Mouse (Mus musculus) limb, embryonic 10.5 days (tissue): ENCODE results near the gene Lmod2. TPM values are rescaled to one million over a fixed set of nuclear protein-coding genes. Genes with fewer than 3 reads are reported as not detected.

Experiments
- DNase-seq: peaks from one replicate; pipeline ENCODE4 v3.0.0-alpha.2; 2017; ENCODE audit warnings: low spot score
- H3K27ac ChIP-seq: fragments of 300-500 bp; sonication (generic); 2 replicates; pipeline ENCODE4 v1.5.1; 2016; ENCODE audit warnings: mild to moderate bottlenecking
- H3K27me3 ChIP-seq: fragments of 300-500 bp; sonication (generic); 2 replicates; pipeline ENCODE4 v1.6.1; 2016; ENCODE audit warnings: low read depth, mild to moderate bottlenecking; ENCODE audit not compliant: poor library complexity, severe bottlenecking
- H3K36me3 ChIP-seq: fragments of 300-500 bp; sonication (generic); 2 replicates; pipeline ENCODE4 v1.6.1; 2016; ENCODE audit warnings: mild to moderate bottlenecking, moderate library complexity
- H3K4me1 ChIP-seq: fragments of 300-500 bp; sonication (generic); 2 replicates; pipeline ENCODE4 v1.6.1; 2016
- H3K4me3 ChIP-seq: fragments of 300-500 bp; sonication (generic); 2 replicates; pipeline ENCODE4 v1.5.1; 2016; ENCODE audit warnings: mild to moderate bottlenecking, moderate library complexity
- H3K9me3 ChIP-seq: fragments of 300-500 bp; sonication (generic); replicated peaks from 2 replicates; pipeline ENCODE4 v1.6.1; 2016; ENCODE audit warnings: mild to moderate bottlenecking
- WGBS: fragments of 180-500 bp; shearing (Covaris S2); methylation state at CpG from one replicate; pipeline ENCODE4 v1.1.7; 2016; 5-methylcytosine and 5-hydroxymethylcytosine counted together
- polyA plus RNA-seq: library from polyadenylated mRNA; unstranded; fragments of >200 nt; fragmentation: Nextera tagmentation; extraction: Ambion mirVana; gene quantifications from 2 replicates; pipeline ENCODE4 v1.2.1, GENCODE M21; 2016

The Lmod2 gene
- polyA plus RNA-seq, 1 experiment from 2014 or later = 0.06 TPM

- no peaks in the 10 kb centered on the region for H3K27me3 ChIP-seq
- H3K9me3 ChIP-seq = no peaks in the 10 kb centered on the region
- no peaks in the 10 kb centered on the region for H3K4me1 ChIP-seq
- peaks cover 36% of the 10 kb centered on the region for H3K36me3 ChIP-seq
- H3K4me3 ChIP-seq = no peak overlapping the region
- no peak for DNase-seq
- WGBS = 69% methylated on average over 5 of the region's 5 CpGs
- H3K27ac ChIP-seq = no peak overlapping the region
Observed at GRCm38 (mm10) chr6:24627586-24628030, 30.0 kb downstream of the Lmod2 start.

DNA sequence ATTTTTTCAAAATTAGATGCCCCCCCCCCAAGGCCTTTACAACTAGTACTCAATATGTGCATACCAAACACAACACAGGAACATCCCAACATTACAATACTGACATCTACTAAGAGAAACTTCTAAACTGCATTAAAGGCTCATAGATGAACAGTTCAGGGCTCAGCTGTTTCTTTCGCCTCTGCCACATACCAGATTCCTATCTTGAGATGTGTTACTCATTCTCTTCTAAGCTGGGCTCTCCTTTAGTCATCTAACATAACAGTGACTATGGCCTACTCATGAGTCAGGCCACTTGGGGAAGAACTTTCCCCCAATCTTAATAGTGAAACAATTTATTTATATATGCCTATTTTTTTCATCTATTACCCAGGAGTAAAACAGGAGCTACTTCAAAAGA lies 30.9 kb downstream of the Lmod2 start:
- Histone ChIP-seq H3K27me3 (no peaks in the 10 kb centered on the region), H3K4me1 (no peaks in the 10 kb centered on the region), H3K9me3 (no peaks in the 10 kb centered on the region), H3K36me3 (peaks cover 38% of the 10 kb centered on the region), H3K27ac (no peak overlapping the region), H3K4me3 (no peak overlapping the region)
- no peak for DNase-seq
- WGBS = 76% methylated on average over 1 of the region's 1 CpGs

DNA sequence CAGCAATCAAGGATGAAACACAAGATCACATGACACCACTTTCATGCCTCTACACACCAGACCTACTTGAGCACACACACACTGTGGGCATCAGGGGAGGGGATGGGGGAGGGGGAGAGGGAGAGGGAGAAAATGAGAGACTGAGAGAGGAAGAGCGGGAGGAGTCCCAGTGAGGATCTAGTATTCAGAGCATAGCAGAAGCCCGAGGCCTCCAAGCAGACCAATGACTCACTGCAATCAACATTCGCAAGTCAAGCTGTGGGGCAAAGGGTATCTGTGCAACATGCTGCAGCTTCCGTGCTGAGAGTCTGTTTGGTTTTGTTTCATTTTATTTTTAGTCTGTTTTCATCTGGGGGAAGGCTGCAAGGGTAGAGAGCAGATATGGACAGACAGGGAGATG lies 34.5 kb downstream of the Lmod2 start:
- Histone ChIP-seq H3K27me3 (no peaks in the 10 kb centered on the region), H3K9me3 (no peaks in the 10 kb centered on the region), H3K27ac (no peak overlapping the region), H3K36me3 (peaks cover 26% of the 10 kb centered on the region), H3K4me1 (no peaks in the 10 kb centered on the region), H3K4me3 (no peak overlapping the region)
- 84% methylated on average over 4 of the region's 4 CpGs for WGBS
- DNase-seq = no peak

DNA sequence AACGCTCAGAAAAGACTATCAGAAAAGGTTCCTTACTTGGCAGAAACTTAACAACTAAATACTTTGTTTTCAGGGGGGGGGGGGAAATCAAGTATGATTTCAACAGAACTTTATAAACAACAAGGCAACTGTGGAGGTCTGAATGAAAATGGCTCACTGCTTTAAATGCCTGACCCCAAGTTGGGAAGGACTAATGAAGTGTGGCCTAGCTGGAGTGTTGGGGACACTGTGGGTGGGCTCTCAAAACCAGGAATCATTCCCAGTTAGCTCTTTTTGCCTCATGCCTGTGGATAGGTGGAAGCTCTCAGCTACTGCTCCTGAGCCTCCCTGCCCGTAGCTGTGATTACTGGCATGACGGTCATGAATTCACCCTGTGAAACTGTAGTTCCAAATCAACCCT lies 36.5 kb downstream of the Lmod2 start:
- DNase-seq = no peak
- Histone ChIP-seq H3K36me3 (peaks cover 29% of the 10 kb centered on the region), H3K4me1 (no peaks in the 10 kb centered on the region), H3K27ac (no peak overlapping the region), H3K9me3 (no peaks in the 10 kb centered on the region), H3K27me3 (no peaks in the 10 kb centered on the region), H3K4me3 (no peak overlapping the region)
- 92% methylated on average over 3 of the region's 3 CpGs for WGBS

DNA sequence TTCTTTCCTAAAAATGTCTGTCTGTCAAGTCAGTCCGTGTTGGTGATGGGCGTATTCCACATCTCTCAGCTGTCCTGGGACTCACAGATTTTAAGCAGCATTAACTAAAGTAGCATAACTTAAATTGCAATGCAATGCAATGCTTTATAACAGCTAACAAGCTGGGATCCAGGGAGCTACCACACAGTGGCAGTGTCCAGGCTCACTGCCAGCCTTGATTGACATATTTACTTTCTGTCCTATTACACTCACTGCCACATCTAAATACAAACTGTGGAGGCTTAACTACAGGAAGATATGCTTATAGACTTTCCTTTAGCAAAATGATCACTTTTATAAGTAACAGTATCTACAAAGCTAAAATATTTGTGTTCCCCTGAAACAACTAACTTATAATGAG lies 38.3 kb downstream of the Lmod2 start:
- 94% methylated on average over 2 of the region's 2 CpGs for WGBS
- no peak for DNase-seq
- no peak overlapping the region for H3K4me3 ChIP-seq

DNA sequence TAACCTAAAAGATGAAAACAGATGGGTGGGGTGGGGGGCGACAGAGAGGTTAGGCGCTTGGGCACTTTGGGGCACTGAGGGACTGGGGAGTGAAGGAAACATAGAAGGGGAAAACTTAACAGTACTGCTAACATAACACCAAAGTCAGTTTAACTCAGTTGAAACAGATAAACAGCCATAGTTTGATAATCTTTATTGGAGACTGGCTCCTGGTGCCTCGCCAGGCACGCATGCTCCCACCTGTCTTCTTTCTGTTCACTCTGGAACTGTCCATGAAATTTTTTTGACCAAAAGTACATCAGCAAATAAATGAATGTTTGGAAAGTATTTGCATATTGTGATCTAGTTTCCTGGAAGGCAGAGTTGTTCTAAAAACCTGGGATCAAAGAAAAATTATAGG lies 43.7 kb downstream of the Lmod2 start:
- peaks cover 16% of the 10 kb centered on the region for H3K36me3 ChIP-seq
- H3K27me3 ChIP-seq = no peaks in the 10 kb centered on the region
- no peaks in the 10 kb centered on the region for H3K4me1 ChIP-seq
- H3K9me3 ChIP-seq = no peaks in the 10 kb centered on the region
- WGBS = 92% methylated on average over 4 of the region's 4 CpGs
- no peak for DNase-seq
- H3K27ac ChIP-seq = no peak overlapping the region
- no peak overlapping the region for H3K4me3 ChIP-seq

More for the DNA sequence above, 38.3 kb downstream of the Lmod2 start:
- Histone ChIP-seq H3K36me3 (peaks cover 29% of the 10 kb centered on the region), H3K27ac (no peak overlapping the region), H3K27me3 (no peaks in the 10 kb centered on the region), H3K9me3 (no peaks in the 10 kb centered on the region), H3K4me1 (no peaks in the 10 kb centered on the region)

- Histone ChIP-seq H3K4me1 (no peaks in the 10 kb centered on the region), H3K27me3 (no peaks in the 10 kb centered on the region), H3K27ac (no peak overlapping the region), H3K36me3 (peaks cover 16% of the 10 kb centered on the region), H3K4me3 (no peak overlapping the region), H3K9me3 (no peaks in the 10 kb centered on the region)
- DNase-seq = no peak
- WGBS = 83% methylated on average over 2 of the region's 2 CpGs
Observed at GRCm38 (mm10) chr6:24642161-24642560, 44.6 kb downstream of the Lmod2 start.

DNA sequence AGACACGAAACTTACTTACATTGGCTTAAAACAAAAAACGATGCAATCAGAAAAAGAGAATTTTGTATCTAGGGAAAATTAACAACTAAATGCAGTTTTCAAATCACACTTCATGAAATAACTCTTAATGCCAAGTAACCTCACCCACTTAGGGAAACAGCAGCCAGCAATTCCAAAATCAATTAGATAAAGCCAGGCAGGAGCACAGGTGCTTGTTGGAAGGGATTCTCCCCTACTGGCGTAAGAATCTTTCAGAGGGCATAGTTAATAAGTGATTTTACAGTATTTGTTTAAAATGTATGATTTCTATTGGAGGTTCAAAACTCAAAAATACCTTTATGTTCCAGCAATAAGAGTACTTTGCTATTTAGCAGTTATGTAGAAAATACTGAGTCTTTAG lies 45.4 kb downstream of the Lmod2 start:
- Histone ChIP-seq H3K36me3 (peaks cover 13% of the 10 kb centered on the region), H3K27ac (no peak overlapping the region), H3K4me3 (no peak overlapping the region), H3K4me1 (no peaks in the 10 kb centered on the region), H3K9me3 (no peaks in the 10 kb centered on the region), H3K27me3 (no peaks in the 10 kb centered on the region)
- 97% methylated on average over 3 of the region's 3 CpGs for WGBS
- no peak for DNase-seq

- no peak overlapping the region for H3K4me3 ChIP-seq
- peaks cover 13% of the 10 kb centered on the region for H3K36me3 ChIP-seq
- DNase-seq = no peak
- no peaks in the 10 kb centered on the region for H3K9me3 ChIP-seq
- no peaks in the 10 kb centered on the region for H3K4me1 ChIP-seq
- WGBS = 97% methylated on average over 6 of the region's 6 CpGs
- no peaks in the 10 kb centered on the region for H3K27me3 ChIP-seq
- H3K27ac ChIP-seq = no peak overlapping the region
Observed at GRCm38 (mm10) chr6:24645346-24646053, 47.9 kb downstream of the Lmod2 start.

DNA sequence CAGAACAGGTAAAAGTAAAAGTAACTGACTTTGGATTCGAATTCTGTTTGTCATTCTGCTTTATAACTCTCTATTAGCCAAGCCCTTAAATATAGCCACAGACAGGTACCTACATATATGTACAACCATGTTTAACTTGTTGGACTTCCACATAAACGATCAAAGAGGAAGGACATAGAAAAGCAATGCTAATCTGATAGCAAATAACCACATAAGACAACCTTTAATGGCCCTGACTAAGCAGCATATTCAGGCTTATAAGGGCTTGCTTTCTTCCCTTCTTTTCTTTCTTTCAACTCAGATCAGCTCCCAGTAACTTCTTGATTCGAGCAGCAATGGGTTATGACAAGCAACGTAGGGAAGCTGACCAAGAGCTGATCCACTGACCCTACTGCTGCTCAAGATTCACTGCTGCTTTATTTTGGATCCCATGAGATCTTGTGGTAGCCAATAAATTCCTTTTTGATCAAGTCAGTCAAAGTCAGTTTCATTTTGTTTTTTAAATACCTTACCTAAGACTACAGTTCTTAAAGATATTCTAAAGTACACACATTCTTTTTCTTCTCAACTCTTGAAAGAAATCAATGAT lies 49.6 kb downstream of the Lmod2 start:
- WGBS = 90% methylated on average over 4 of the region's 4 CpGs
- Histone ChIP-seq H3K36me3 (peaks cover 13% of the 10 kb centered on the region), H3K27ac (no peak overlapping the region)

GRCm38 (mm10) chr6:24648403-24648802 lies 50.8 kb downstream of the Lmod2 start:
- WGBS = 89% methylated on average over 4 of the region's 4 CpGs
- H3K27me3 ChIP-seq = no peaks in the 10 kb centered on the region
- H3K36me3 ChIP-seq = peaks cover 17% of the 10 kb centered on the region
- no peak overlapping the region for H3K27ac ChIP-seq
- no peaks in the 10 kb centered on the region for H3K9me3 ChIP-seq
- H3K4me3 ChIP-seq = no peak overlapping the region
- no peaks in the 10 kb centered on the region for H3K4me1 ChIP-seq
- DNase-seq = no peak

More for the DNA sequence above, 49.6 kb downstream of the Lmod2 start:
- H3K9me3 ChIP-seq = no peaks in the 10 kb centered on the region
- H3K4me1 ChIP-seq = no peaks in the 10 kb centered on the region
- no peak for DNase-seq
- H3K4me3 ChIP-seq = no peak overlapping the region
- no peaks in the 10 kb centered on the region for H3K27me3 ChIP-seq

DNA sequence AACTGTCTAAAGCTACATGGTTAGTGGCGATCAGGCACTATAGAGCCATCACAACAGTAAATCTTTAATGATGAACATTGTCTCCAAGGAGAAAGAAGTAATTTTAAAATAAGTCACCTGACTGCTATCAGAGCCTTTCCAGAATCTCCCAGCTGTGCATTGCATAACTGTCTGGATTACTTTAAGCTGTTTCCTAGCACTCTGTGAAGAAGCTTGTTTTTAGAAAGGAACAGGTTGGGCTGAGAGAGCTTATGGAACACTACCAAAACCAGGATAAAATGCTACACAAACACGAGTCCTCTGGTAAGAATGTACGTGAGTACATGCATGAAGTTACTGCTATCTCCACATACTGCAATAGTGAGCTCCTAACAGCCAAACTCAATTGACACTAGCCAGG lies 53.2 kb downstream of the Lmod2 start:
- 87% methylated on average over 3 of the region's 3 CpGs for WGBS
- no peak for DNase-seq
- no peaks in the 10 kb centered on the region for H3K4me1 ChIP-seq
- H3K27me3 ChIP-seq = no peaks in the 10 kb centered on the region
- no peaks in the 10 kb centered on the region for H3K9me3 ChIP-seq
- peaks cover 4% of the 10 kb centered on the region; the same call in 1 of the 2 replicates for H3K36me3 ChIP-seq
- H3K4me3 ChIP-seq = no peak overlapping the region
- H3K27ac ChIP-seq = no peak overlapping the region

DNA sequence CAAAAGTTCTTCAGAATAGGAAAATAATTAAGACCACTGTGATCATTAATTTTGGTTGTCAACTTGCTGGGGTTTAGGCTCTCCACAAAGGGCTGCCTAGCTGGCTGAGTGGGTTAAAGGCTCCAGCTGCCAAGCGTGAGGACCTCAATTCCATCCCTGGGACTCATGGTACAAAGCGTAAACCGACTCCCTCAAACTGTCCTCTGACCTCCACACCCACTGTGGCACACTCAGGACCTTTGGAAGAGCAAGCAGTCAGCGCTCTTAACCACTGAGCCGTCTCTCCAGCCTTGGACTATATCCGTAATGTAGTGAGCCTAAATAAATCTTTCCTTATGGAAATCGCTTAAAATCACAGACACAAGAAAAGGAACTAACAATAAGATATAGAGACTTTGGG lies 54.0 kb downstream of the Lmod2 start:
- 77% methylated on average over 7 of the region's 7 CpGs for WGBS
- no peak for DNase-seq
- Histone ChIP-seq H3K27me3 (no peaks in the 10 kb centered on the region), H3K27ac (no peak overlapping the region), H3K9me3 (no peaks in the 10 kb centered on the region), H3K36me3 (peaks cover 7% of the 10 kb centered on the region; the same call in 1 of the 2 replicates), H3K4me1 (no peaks in the 10 kb centered on the region), H3K4me3 (no peak overlapping the region)
